Mouse (Mus musculus) limb, embryonic 13.5 days (tissue): Measurements from ENCODE around the gene Med15. TPM values are rescaled to one million over a fixed set of nuclear protein-coding genes. Genes with fewer than 3 reads are reported as not detected.
"Not testable (repeated sequence)": the region's sequence is repeated elsewhere in the genome, so short reads cannot be mapped to it uniquely, and the experiment has no call there.

ENCODE experiments used
- ATAC-seq: fragments of 200-750 bp; cut with Nextera tagmentation; 2 replicates; pipeline ENCODE4 v1.8.0; 2017; ENCODE audit warnings: low read depth, moderate number of reproducible peaks, moderate TSS enrichment; ENCODE audit not compliant: low FRiP score
- H3K27ac ChIP-seq: fragments of 300-500 bp; sonication (generic); 2 replicates; pipeline ENCODE4 v1.5.1; 2015; ENCODE audit warnings: inconsistent platforms, mild to moderate bottlenecking, moderate library complexity
- H3K27me3 ChIP-seq: fragments of 300-500 bp; sonication (generic); 2 replicates; pipeline ENCODE4 v1.6.1; 2015; ENCODE audit warnings: mild to moderate bottlenecking, inconsistent platforms
- H3K36me3 ChIP-seq: fragments of 300-500 bp; sonication (generic); 2 replicates; pipeline ENCODE4 v1.6.1; 2015; ENCODE audit warnings: inconsistent platforms, mild to moderate bottlenecking, moderate library complexity
- H3K4me1 ChIP-seq: fragments of 300-500 bp; sonication (generic); 2 replicates; pipeline ENCODE4 v1.6.1; 2015; ENCODE audit warnings: inconsistent platforms
- H3K4me2 ChIP-seq: fragments of 300-500 bp; sonication (generic); replicated peaks from 2 replicates; pipeline ENCODE4 v1.6.1; 2015; ENCODE audit warnings: inconsistent platforms, mild to moderate bottlenecking, moderate library complexity
- H3K4me3 ChIP-seq: fragments of 300-500 bp; sonication (generic); 2 replicates; pipeline ENCODE4 v1.5.1; 2015; ENCODE audit warnings: moderate library complexity, mild to moderate bottlenecking, inconsistent platforms
- H3K9ac ChIP-seq: fragments of 300-500 bp; sonication (generic); 2 replicates; pipeline ENCODE4 v1.6.1; 2015; ENCODE audit warnings: mild to moderate bottlenecking, inconsistent platforms
- H3K9me3 ChIP-seq: fragments of 300-500 bp; sonication (generic); 2 replicates; pipeline ENCODE4 v1.6.1; 2016; ENCODE audit warnings: inconsistent platforms
- WGBS: fragments of 180-500 bp; shearing (Covaris S2); methylation state at CpG from one replicate; pipeline ENCODE4 v1.1.7; 2015; 5-methylcytosine and 5-hydroxymethylcytosine counted together
- polyA plus RNA-seq: library from polyadenylated mRNA; unstranded; fragments of >200 nt; fragmentation: Nextera tagmentation; extraction: Ambion mirVana; gene quantifications from 2 replicates; pipeline ENCODE4 v1.2.1, GENCODE M21; 2015

The Med15 gene
- polyA plus RNA-seq, 1 experiment from 2014 or later: 49.8 TPM

- H3K4me3 ChIP-seq: no peak overlapping the region
- no peak overlapping the region for H3K27ac ChIP-seq
- WGBS: 100% methylated on average over 1 of the region's 1 CpGs
- H3K9me3 ChIP-seq: no peaks in the 10 kb centered on the region
- peaks cover 11% of the 10 kb centered on the region; the same call in 1 of the 2 replicates for H3K36me3 ChIP-seq
- ATAC-seq: no peak
- peaks cover 36% of the 10 kb centered on the region for H3K4me1 ChIP-seq
- H3K27me3 ChIP-seq: no peaks in the 10 kb centered on the region
- no peak overlapping the region for H3K9ac ChIP-seq
- H3K4me2 ChIP-seq: no peak overlapping the region
Measured at GRCm38 (mm10) chr16:17757756-17758155, 25.1 kb upstream of the Med15 start.

DNA sequence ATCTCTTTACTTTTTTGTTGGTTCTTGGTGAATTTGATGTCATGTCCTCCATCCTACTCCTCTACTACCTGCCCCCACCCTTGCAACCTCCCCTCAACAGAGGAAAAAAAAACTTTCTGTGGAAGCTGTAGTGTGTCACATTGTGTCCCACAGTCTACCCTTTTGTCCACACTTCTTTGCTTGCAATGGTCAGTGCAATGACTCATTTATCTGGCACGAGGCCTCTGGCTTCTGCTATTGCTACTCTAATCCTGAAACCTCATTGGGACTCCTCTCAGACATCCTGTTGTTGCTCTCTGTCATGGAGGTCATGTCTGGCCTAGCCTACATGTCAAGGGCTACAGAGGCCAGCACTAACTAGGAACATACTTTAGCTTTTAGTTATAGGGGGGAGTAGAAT, 21.0 kb upstream of the Med15 start:
- no peaks in the 10 kb centered on the region for H3K36me3 ChIP-seq
- peaks cover 9% of the 10 kb centered on the region for H3K4me1 ChIP-seq
- H3K4me2 ChIP-seq: no peak overlapping the region
- no peaks in the 10 kb centered on the region for H3K27me3 ChIP-seq
- H3K4me3 ChIP-seq: no peak overlapping the region
- H3K9ac ChIP-seq: no peak overlapping the region
- 44% methylated on average over 1 of the region's 1 CpGs for WGBS
- H3K27ac ChIP-seq: no peak overlapping the region
- no peaks in the 10 kb centered on the region for H3K9me3 ChIP-seq
- ATAC-seq: no peak

- Histone ChIP-seq H3K27me3 (no peaks in the 10 kb centered on the region), H3K9ac (no peak overlapping the region), H3K9me3 (no peaks in the 10 kb centered on the region), H3K4me1 (peaks cover 7% of the 10 kb centered on the region; the same call in 1 of the 2 replicates), H3K4me3 (no peak overlapping the region), H3K36me3 (no peaks in the 10 kb centered on the region), H3K27ac (no peak overlapping the region; the same call in 1 of the 2 replicates), H3K4me2 (no peak overlapping the region)
- ATAC-seq: 0 out of 2 replicates have a peak, but pooled peaks have one; percentile 24
- 17% methylated on average over 3 of the region's 3 CpGs for WGBS
Measured at GRCm38 (mm10) chr16:17753001-17753400, 20.3 kb upstream of the Med15 start.

DNA sequence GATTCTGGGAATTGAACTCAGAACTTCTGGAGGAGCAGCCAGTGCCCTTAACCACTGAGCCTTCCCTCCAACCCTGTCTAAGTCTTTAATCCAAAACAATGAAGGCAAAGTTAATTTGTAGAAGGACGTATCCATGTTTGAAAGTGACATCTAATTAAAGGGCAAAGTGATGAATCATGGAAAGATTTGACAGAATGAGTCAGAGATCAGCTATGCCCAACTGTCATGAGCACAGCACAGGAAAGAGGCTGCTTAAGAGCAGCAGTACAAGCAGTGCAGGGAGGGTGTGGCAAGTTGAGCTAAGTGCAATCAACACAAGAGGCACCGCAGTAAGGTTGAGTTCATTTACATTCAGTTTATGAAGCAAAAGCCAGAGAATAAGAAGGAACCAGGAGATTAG, 12.4 kb upstream of the Med15 start:
- H3K9me3 ChIP-seq: peaks cover 6% of the 10 kb centered on the region
- WGBS: 80% methylated on average over 2 of the region's 2 CpGs
- H3K27me3 ChIP-seq: no peaks in the 10 kb centered on the region
- H3K9ac ChIP-seq: no peak overlapping the region
- no peaks in the 10 kb centered on the region for H3K36me3 ChIP-seq
- no peak overlapping the region for H3K4me2 ChIP-seq
- no peaks in the 10 kb centered on the region for H3K4me1 ChIP-seq
- H3K4me3 ChIP-seq: no peak overlapping the region
- no peak for ATAC-seq
- no peak overlapping the region for H3K27ac ChIP-seq

DNA sequence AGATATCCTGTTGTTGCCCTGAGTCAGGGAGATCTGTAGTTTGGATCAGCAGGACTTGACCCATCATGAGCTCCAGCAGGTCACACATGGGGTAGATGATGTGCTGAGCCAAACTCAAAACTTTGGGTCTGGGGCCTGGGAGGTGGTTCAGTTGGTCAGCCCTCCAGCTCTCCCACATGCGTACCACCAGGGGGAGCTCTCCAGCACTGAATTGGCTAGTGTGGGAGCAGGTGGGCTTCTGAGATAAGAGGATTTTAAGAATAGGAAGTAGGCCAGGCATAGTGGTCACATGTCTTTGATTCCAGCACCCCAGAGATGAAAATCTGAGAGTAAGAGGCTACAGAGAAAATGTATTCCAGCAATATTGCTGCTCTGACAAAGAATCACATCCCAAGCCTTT, 11.8 kb upstream of the Med15 start:
- WGBS: 3% methylated on average over 1 of the region's 1 CpGs
- Histone ChIP-seq H3K4me2 (no peak overlapping the region), H3K4me1 (no peaks in the 10 kb centered on the region), H3K9ac (no peak overlapping the region), H3K4me3 (no peak overlapping the region), H3K36me3 (no peaks in the 10 kb centered on the region), H3K9me3 (peaks cover 6% of the 10 kb centered on the region), H3K27me3 (no peaks in the 10 kb centered on the region), H3K27ac (no peak overlapping the region)
- ATAC-seq: 0 out of 2 replicates have a peak, but pooled peaks have one; percentile 36

DNA sequence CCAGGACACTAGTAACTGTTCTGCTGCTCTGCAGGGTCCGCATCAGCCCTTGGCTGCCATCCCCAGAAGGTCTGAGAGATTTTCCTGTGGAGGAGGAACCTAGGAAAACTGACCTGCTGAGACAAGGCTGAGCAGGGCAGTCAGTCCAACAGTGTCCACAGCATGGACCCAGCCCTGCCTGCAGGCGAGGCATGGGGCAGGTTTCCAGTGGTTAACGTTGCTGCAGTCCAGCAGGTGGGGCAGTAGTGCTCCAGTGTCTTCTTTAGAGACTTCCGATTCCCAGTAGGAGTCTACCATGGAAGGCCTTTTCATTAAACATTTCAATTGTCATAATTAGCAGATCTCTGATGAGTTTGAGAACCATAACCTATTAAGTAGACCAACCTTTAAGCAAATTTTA, 10.6 kb upstream of the Med15 start:
- Histone ChIP-seq H3K4me1 (no peaks in the 10 kb centered on the region), H3K9ac (no peak overlapping the region), H3K4me3 (no peak overlapping the region), H3K27me3 (no peaks in the 10 kb centered on the region), H3K27ac (no peak overlapping the region), H3K9me3 (peaks cover 6% of the 10 kb centered on the region), H3K36me3 (no peaks in the 10 kb centered on the region), H3K4me2 (no peak overlapping the region)
- WGBS: 52% methylated on average over 4 of the region's 4 CpGs
- no peak for ATAC-seq

GRCm38 (mm10) chr16:17742810-17743209, 10.1 kb upstream of the Med15 start:
- no peak for ATAC-seq
- Histone ChIP-seq H3K9ac (no peak overlapping the region), H3K27ac (no peak overlapping the region), H3K9me3 (peaks cover 6% of the 10 kb centered on the region), H3K4me2 (no peak overlapping the region), H3K4me3 (no peak overlapping the region), H3K27me3 (no peaks in the 10 kb centered on the region), H3K4me1 (no peaks in the 10 kb centered on the region), H3K36me3 (no peaks in the 10 kb centered on the region)
- 63% methylated on average over 1 of the region's 1 CpGs for WGBS

DNA sequence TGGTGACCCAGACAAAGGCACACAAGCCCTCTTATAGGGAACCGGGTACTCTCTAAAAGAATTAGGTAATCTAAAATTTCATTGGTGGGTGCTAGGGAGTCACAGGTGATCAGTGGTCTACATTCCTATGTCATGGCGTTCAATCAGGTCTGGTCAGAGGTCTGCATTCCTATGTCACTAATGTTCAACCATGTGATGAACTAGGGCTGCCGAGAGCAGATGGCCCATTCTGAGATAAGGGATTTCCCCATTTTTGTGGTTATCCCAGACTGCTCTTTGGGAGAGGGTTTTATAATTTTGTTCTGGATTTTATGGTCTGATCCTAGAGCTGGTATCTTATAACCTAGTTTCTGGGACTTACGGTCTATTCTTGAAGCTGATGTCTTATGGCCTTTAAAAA, 7.4 kb upstream of the Med15 start:
- ATAC-seq: no peak
- no peaks in the 10 kb centered on the region for H3K36me3 ChIP-seq

DNA sequence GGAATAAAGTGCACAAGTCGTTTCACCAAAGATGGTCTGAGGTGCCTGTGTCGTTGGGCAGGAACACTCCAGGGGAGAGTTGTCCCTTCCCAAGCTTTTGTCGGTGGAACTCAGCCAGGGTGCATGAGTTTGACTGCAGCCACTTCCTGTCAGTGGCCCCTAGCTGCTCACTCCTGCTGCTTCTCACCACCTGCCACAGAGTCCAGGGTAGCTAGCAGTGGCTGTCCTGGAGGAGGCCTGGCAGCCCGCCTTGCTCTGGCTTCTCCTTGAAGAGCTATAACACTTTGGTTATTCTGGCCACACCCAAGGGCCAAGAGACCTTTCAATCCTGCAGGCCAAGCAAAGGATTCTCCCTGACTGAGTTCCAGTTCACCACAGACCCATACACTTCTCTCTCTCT, 3.5 kb upstream of the Med15 start:
- H3K36me3 ChIP-seq: no peaks in the 10 kb centered on the region
- H3K27me3 ChIP-seq: peaks cover 4% of the 10 kb centered on the region; the same call in 1 of the 2 replicates
- no peak overlapping the region for H3K4me2 ChIP-seq
- no peak overlapping the region for H3K4me3 ChIP-seq
- no peaks in the 10 kb centered on the region for H3K9me3 ChIP-seq
- WGBS: 42% methylated on average over 4 of the region's 4 CpGs
- no peak overlapping the region for H3K9ac ChIP-seq
- no peak for ATAC-seq
- H3K4me1 ChIP-seq: peaks cover 8% of the 10 kb centered on the region
- H3K27ac ChIP-seq: no peak overlapping the region

More for the DNA sequence above, 7.4 kb upstream of the Med15 start:
- H3K4me3 ChIP-seq: no peak overlapping the region
- no peak overlapping the region for H3K4me2 ChIP-seq
- H3K4me1 ChIP-seq: no peaks in the 10 kb centered on the region
- H3K27ac ChIP-seq: no peak overlapping the region
- WGBS: 76% methylated on average over 4 of the region's 4 CpGs
- H3K27me3 ChIP-seq: no peaks in the 10 kb centered on the region
- no peak overlapping the region for H3K9ac ChIP-seq
- peaks cover 1% of the 10 kb centered on the region; the same call in 1 of the 2 replicates for H3K9me3 ChIP-seq

DNA sequence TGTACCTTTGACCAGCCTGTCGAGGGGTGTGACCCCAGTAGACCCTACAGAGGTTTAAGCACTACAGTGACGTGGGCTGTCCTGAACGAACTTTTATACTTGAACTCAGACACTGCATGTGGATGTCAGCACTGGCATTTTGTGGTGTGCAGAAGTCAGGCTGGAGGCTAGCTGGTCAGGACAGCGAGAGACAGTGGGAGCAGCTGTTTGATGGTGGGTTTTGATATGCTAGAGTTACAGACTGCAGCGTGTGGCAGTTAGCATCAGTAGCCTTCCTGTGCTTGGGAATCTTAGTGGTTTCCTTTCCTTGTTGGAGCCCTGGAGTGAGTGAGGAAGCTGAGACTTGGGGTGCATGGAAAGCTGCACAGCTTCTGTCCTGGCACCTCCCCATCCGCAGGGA, 2.2 kb upstream of the Med15 start:
- H3K4me1 ChIP-seq, H3K9me3 ChIP-seq, H3K4me3 ChIP-seq, H3K27me3 ChIP-seq, H3K9ac ChIP-seq, H3K27ac ChIP-seq, H3K4me2 ChIP-seq, ATAC-seq, H3K36me3 ChIP-seq: not testable (repeated sequence)
- 86% methylated on average over 6 of the region's 6 CpGs for WGBS

DNA sequence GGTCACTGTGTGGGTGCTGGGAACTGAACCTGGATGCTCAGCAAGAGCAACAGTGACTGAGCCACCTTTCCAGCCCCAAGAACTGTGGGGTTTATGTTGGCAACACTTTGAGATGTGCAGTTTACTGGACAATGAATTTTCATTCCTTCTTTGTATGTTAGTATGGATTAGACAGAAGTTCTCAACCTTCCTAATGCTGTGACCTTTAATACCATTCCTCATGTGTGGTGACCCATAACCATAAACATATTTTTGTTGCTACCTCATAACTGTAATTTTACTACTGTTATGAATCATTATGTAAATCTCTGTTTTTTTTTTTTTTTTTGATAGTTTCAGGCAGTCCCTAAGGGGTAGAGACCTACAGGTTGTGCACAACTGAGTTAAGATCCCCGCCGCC, 955 bp upstream of the Med15 start:
- no peaks in the 10 kb centered on the region for H3K36me3 ChIP-seq
- no peaks in the 10 kb centered on the region for H3K9me3 ChIP-seq
- no peak overlapping the region for H3K27ac ChIP-seq
- WGBS: 75% methylated on average over 2 of the region's 2 CpGs
- H3K27me3 ChIP-seq: peaks cover 4% of the 10 kb centered on the region; the same call in 1 of the 2 replicates
- peak overlapping the region; percentile 23 for H3K4me3 ChIP-seq
- no peak overlapping the region for H3K9ac ChIP-seq
- no peak for ATAC-seq
- H3K4me1 ChIP-seq: peaks cover 8% of the 10 kb centered on the region
- peak overlapping the region; percentile 48; the same call in 1 of the 2 replicates for H3K4me2 ChIP-seq

GRCm38 (mm10) chr16:17732431-17732830, 260 bp downstream of the Med15 start:
- ATAC-seq: no peak

GRCm38 (mm10) chr16:17732021-17732420, 670 bp downstream of the Med15 start:
- H3K4me1 ChIP-seq: peaks cover 10% of the 10 kb centered on the region
- no peak for ATAC-seq
- H3K27ac ChIP-seq: no peak overlapping the region
- WGBS: 46% methylated on average over 3 of the region's 3 CpGs
- H3K36me3 ChIP-seq: no peaks in the 10 kb centered on the region
- no peak overlapping the region for H3K4me3 ChIP-seq
- H3K9me3 ChIP-seq: no peaks in the 10 kb centered on the region
- H3K4me2 ChIP-seq: no peak overlapping the region
- peaks cover 4% of the 10 kb centered on the region; the same call in 1 of the 2 replicates for H3K27me3 ChIP-seq
- no peak overlapping the region for H3K9ac ChIP-seq

More at GRCm38 (mm10) chr16:17732431-17732830, 260 bp downstream of the Med15 start:
- no peak overlapping the region for H3K4me2 ChIP-seq
- no peaks in the 10 kb centered on the region for H3K36me3 ChIP-seq
- H3K4me1 ChIP-seq: peaks cover 8% of the 10 kb centered on the region
- H3K27me3 ChIP-seq: peaks cover 4% of the 10 kb centered on the region; the same call in 1 of the 2 replicates
- H3K27ac ChIP-seq: no peak overlapping the region
- no peaks in the 10 kb centered on the region for H3K9me3 ChIP-seq
- 68% methylated on average over 6 of the region's 6 CpGs for WGBS
- no peak overlapping the region for H3K9ac ChIP-seq
- H3K4me3 ChIP-seq: no peak overlapping the region
